Mouse (Mus musculus): ENCODE data around the gene Cnksr3. TPM values are rescaled to one million over a fixed set of nuclear protein-coding genes. Genes with fewer than 3 reads are reported as not detected.

The Cnksr3 gene
- polyA plus RNA-seq, 1 experiment = 2.0 TPM

DNA sequence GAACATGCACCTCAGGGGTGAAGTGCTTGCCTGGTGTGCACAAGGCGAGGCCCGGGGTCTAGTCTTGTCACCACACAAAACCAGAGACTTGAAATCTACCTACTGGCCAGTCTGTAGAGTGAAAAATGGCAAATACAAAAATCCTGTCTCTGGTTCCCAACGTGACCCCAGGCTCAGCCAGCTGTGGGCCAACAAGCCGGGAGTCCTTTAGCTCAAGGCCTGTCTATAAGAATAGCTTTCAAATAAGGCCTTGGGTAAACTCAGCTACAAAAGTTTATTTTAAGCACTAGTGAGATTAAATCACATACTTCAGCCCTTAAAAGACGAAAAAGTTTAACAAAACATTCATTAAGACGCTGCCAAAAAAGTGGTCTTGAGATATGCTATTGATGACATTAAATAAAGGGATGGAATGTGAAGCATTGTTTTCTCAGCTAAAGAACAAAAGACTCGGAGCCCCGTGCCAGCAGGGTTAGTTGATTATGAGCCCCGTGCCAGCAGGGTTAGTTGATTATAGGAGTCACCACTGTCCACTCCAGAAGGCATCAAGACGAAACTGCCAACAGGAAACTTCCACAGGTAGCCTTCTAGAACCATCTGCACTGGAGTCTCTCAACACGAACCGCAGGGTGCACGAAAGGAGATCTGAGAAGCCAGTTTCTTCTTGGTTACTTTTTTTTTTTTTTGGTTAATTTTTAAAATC is 67.8 kb downstream of the Cnksr3 start:
- peaks cover 16% of the 10 kb centered on the region for H3K4me1 ChIP-seq (ENCODE audit: control insufficient read depth, insufficient read depth, insufficient read length, low read length)
- peak overlapping the region; percentile 26 for H3K27ac ChIP-seq (replicated peaks; ENCODE audit: low read depth, low read length)
- no peak overlapping the region for H3K4me3 ChIP-seq (ENCODE audit: insufficient read depth, low read depth, low read length)

DNA sequence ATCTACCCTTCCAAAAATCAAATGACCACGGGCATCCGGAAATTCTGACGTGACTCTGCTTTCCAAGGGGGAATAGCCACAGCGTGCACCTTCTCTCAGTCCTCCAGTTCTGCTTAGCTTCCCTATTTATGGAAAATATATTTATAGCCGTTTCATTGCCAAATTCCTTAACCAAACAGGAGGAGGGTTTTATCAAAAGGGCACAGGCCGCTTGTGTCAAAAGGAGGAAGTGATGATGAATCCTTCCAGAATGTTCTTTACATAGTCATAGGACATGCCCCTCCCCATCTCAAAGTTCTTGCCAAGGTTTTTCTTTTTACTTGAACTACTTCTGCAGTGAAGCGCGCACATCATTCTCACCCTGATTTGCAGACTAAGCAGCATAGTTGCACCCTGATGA is 69.8 kb downstream of the Cnksr3 start:
- H3K4me3 ChIP-seq (ENCODE audit: insufficient read depth, low read depth, low read length) = no peak overlapping the region
- peaks cover 21% of the 10 kb centered on the region for H3K4me1 ChIP-seq (ENCODE audit: control insufficient read depth, insufficient read depth, insufficient read length, low read length)
- H3K27ac ChIP-seq (replicated peaks; ENCODE audit: low read depth, low read length) = no peak overlapping the region

DNA sequence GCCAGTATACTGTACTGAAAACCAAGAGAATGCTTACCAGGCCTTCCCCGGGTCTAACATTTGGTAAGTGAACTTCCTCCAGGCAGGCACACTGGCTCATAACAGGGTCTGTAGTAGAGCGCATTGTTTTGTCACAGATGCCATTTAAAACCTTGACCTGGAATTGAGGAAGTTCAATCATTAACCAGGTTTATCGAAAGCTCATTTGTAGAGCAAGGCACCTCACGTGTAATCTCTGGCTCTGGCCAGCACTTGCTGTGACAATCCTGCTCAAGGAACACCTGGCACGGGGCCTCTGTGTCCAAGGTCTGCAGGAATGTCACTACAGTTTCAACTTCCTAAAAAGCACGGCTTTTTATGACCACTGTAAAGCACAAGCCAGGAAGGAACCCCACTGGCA is 71.8 kb downstream of the Cnksr3 start:
- 0 out of 2 replicates have a peak overlapping the region, but pooled peaks have one; percentile 33 for H3K27ac ChIP-seq (replicated peaks; ENCODE audit: low read depth, low read length)

DNA sequence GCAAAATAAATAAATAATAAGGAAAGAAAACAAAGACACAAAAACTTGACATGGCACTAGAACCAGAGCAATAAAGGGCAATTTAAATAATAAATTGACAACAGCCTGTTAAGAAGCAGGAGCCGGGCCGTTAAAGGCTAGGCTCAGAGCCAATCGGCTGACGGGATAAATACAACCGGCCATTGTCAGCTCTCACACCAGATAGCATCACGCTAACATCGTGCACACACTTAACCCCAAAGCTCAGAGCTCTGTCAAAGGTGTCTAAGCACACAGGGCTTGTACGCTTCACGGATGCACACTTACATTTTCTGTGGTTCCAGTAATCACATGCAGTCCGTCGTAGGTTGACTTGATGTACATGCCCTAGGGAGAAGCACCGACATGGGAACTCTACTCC is 74.0 kb downstream of the Cnksr3 start:
- peaks cover 17% of the 10 kb centered on the region for H3K4me1 ChIP-seq (ENCODE audit: control insufficient read depth, insufficient read depth, insufficient read length, low read length)
- no peak overlapping the region for H3K4me3 ChIP-seq (ENCODE audit: insufficient read depth, low read depth, low read length)
- H3K27ac ChIP-seq (replicated peaks; ENCODE audit: low read depth, low read length) = no peak overlapping the region

More for the DNA sequence above, 71.8 kb downstream of the Cnksr3 start:
- Histone ChIP-seq H3K4me1 (ENCODE audit: control insufficient read depth, insufficient read depth, insufficient read length, low read length) (peaks cover 23% of the 10 kb centered on the region), H3K4me3 (ENCODE audit: insufficient read depth, low read depth, low read length) (no peak overlapping the region)

DNA sequence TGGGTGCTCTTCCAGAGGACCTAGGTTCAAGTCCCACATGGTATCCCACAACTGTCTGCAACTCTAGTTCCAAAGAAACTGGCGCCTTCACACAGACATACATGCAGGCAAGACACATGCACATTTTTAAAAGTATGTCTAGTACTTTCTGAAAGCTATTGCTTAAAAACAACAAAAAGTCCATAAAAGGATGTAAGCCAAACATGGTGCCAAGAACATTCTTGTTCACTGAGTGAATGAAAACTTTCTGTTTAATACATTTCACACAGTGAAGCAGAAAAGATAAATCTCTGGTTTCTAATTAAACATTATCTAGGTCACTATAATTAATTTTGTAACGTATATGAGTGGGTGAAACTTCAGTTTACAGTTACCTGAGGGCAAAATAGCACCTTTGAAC is 76.3 kb downstream of the Cnksr3 start:
- Histone ChIP-seq H3K4me3 (ENCODE audit: insufficient read depth, low read depth, low read length) (no peak overlapping the region), H3K27ac (replicated peaks; ENCODE audit: low read depth, low read length) (no peak overlapping the region), H3K4me1 (ENCODE audit: control insufficient read depth, insufficient read depth, insufficient read length, low read length) (peaks cover 17% of the 10 kb centered on the region)

DNA sequence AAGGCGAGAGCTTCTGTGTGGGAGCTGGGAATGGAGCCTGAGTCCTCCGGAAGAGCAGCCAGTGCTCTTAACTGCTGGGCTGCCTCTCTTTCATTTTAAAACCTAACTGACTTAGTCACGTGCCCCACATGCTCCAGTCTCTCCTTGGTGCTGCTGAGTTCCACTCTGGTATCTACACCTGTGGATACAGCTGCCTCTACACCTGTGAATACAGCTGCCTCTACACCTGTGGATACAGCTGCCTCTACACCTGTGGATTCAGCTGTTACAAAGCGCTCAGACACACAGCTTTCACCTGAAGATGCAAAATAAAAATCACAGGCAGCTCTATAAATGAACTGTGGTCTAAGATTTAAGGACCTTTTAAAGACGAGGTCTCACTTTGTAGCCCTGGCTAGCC is 79.0 kb downstream of the Cnksr3 start:
- Histone ChIP-seq H3K4me1 (ENCODE audit: control insufficient read depth, insufficient read depth, insufficient read length, low read length) (peaks cover 7% of the 10 kb centered on the region), H3K27ac (replicated peaks; ENCODE audit: low read depth, low read length) (no peak overlapping the region), H3K4me3 (ENCODE audit: insufficient read depth, low read depth, low read length) (no peak overlapping the region)

DNA sequence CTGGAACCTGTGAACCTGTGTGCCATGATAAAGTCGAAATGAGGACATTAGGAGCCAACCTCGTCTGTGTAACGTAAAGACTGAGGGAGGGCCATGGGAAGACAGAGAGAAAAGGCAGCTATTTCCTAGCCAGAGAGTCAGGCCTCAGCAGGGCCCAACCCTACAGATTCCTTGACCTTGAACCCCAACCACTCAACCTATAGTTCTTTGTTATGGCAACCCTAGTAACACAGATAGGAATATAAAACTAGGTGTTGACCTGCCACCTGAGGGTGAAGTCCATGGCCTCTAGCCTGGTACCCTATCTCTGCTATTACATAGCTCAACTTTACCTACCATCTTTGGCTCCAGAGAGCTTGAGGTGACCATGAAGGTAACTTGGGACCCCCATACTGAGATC is 80.6 kb downstream of the Cnksr3 start:
- no peak overlapping the region for H3K4me3 ChIP-seq (ENCODE audit: insufficient read depth, low read depth, low read length)
- no peak overlapping the region for H3K27ac ChIP-seq (replicated peaks; ENCODE audit: low read depth, low read length)
- H3K4me1 ChIP-seq (ENCODE audit: control insufficient read depth, insufficient read depth, insufficient read length, low read length) = peaks cover 5% of the 10 kb centered on the region

DNA sequence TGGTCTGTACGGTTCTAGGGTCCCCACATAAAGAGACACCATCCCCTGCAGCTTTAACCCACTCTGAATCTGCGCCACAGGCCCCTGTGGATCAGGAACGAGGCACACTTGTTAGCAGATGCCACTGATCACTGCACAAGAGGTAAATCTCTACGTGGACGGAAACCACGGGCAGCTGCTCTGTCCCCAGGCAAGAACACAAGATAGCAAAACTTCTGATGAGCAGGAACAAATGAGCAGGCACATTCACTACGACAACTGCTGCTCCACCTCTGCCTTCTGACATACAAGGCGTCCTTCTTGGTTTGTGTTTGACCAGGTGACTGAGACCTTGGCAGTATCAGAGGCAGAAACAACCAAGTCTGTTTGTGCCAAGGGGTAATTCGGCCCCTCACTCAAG is 84.2 kb downstream of the Cnksr3 start:
- no peak overlapping the region for H3K27ac ChIP-seq (replicated peaks; ENCODE audit: low read depth, low read length)
- no peak overlapping the region for H3K4me3 ChIP-seq (ENCODE audit: insufficient read depth, low read depth, low read length)
- H3K4me1 ChIP-seq (ENCODE audit: control insufficient read depth, insufficient read depth, insufficient read length, low read length) = no peaks in the 10 kb centered on the region

DNA sequence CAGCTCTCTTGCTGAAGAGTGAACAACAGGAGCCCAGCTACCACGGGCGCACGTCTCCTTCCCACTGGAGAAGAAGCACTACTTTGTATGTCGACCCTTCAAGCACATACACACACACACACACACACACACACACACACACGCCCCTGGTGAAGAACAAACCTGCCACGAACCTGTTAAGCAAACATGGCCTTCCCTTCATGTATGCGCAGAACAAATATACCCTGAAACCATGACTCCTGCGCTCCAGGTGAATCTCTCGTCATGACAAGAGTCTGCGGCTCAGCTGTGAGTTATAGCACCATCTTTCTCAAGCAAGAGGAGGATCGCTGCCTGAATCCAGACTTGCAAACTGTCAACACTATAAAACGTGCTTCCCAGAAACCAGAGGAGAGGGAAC is 85.2 kb downstream of the Cnksr3 start:
- Histone ChIP-seq H3K27ac (replicated peaks; ENCODE audit: low read depth, low read length) (no peak overlapping the region), H3K4me3 (ENCODE audit: insufficient read depth, low read depth, low read length) (no peak overlapping the region), H3K4me1 (ENCODE audit: control insufficient read depth, insufficient read depth, insufficient read length, low read length) (no peaks in the 10 kb centered on the region; the same call in 1 of the 2 replicates)

DNA sequence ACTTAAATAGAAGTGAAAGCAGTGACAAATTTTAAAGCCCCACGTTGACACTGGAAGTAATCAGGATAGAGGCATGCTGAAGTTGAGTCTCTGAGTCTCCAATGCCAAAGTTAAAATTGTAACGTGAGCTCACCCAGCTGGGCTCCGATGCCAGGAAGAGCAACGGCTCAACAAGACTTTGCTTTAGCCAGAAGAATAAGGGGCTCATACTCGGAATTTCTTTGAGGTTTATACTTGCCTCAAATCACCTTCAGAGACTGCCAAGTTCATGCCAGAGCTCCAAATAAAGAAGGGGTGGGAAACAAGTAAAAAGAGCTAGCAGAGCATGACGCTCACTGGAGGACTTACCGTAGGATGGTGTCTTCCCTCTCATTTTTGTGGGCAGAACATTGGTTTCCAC is 85.8 kb downstream of the Cnksr3 start:
- H3K27ac ChIP-seq (replicated peaks; ENCODE audit: low read depth, low read length) = no peak overlapping the region
- H3K4me1 ChIP-seq (ENCODE audit: control insufficient read depth, insufficient read depth, insufficient read length, low read length) = no peaks in the 10 kb centered on the region; the same call in 1 of the 2 replicates
- no peak overlapping the region for H3K4me3 ChIP-seq (ENCODE audit: insufficient read depth, low read depth, low read length)

DNA sequence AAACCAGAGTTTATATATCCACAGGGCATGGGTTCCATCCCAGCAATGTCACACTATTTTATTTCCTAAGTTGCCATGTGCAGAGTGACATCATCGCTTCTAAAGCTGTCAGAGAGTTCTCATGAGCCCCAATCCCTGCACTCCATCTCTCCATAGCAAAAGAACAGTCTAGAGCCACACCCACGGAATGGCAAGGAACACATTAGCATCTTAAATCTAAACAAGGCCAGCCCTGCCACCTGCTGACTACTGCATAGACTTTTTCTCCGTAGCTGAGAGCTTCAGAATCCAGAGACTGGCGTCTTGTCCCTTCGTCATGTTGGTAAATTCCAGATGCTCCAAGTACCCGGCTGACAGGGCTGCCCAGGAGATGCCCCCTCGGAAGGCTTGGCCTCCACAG is 87.0 kb downstream of the Cnksr3 start:
- Histone ChIP-seq H3K27ac (replicated peaks; ENCODE audit: low read depth, low read length) (no peak overlapping the region), H3K4me1 (ENCODE audit: control insufficient read depth, insufficient read depth, insufficient read length, low read length) (peaks cover 3% of the 10 kb centered on the region), H3K4me3 (ENCODE audit: insufficient read depth, low read depth, low read length) (no peak overlapping the region)

DNA sequence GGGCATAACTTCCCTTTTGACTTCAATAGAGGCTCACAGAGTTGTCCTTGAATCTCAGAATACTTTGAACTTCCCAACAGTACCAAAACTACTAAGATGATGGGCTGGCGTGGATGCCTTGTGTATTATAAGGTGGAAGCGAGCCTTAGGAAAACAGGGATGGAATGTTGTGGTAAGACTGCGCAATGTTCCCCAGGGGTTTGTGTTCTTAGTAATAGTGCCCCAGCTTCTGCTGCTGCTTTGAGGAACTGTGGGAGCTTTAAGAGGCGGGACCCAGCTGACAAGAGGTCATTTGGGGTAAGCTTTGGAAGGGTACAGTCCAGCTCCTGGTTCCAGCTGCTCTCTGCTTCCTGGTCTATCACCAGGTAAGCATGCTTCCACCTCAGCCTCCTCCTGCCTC is 89.7 kb downstream of the Cnksr3 start:
- peaks cover 9% of the 10 kb centered on the region for H3K4me1 ChIP-seq (ENCODE audit: control insufficient read depth, insufficient read depth, insufficient read length, low read length)
- H3K27ac ChIP-seq (replicated peaks; ENCODE audit: low read depth, low read length) = no peak overlapping the region
- no peak overlapping the region for H3K4me3 ChIP-seq (ENCODE audit: insufficient read depth, low read depth, low read length)

DNA sequence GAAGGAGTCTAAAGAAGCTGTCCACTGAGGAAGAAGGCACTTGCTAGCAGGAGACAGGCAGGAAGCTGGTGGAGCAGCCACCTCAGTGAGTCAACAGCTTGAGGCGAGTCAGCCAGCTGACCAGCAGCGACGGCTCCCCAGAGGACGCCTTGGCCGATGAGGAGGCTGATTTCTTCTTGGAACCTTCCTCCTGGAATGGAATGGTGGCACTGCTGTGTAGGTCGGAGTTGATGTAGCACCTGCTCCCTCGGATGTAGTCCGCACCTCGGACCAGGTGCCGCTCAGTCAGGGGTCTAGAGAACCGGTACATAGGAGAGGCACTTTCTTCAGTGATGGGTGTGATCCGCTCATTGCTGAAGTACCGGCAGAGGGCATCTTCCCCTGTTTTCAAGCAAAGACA is 91.8 kb downstream of the Cnksr3 start:
- H3K27ac ChIP-seq (replicated peaks; ENCODE audit: low read depth, low read length) = no peak overlapping the region

DNA sequence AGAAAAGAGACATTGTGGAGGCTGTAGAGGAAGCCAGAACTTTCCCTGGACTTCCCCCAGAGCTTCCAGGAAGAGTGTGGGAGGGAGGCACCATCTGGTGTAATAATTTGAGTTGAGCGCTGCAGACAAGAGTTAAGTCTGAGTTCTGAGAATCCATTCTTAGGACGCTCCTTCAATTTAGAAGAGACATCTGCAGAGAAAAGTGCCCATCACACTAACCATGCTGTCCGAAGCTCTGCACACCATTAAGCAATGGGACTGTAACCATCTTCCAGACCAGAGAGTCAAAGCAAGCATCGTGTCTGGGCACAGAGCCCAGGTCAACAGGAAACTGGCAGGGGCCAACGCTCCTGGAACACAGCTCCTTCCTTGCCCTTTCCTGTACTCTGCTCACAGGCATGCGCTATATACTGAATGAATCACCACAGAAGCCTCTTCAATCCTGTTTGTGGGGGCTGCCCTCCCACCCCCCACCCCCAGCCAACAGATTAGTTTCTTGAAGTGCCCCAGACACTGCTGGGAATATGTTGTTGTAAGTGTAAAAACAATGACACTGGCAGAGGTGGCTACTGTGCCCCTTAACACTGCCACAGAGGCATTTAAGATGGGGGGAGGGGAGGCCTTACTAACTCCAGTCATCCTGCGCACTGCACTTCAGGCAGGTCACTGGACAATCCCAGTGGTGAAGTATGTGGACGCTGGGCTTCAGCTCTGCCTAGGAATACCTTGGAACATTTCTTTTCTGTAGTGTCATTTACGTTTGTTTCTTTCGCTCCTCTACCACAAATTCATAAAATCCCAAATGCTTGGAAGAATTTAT is 93.6 kb downstream of the Cnksr3 start:
- Histone ChIP-seq H3K27ac (replicated peaks; ENCODE audit: low read depth, low read length) (peak overlapping the region; percentile 60), H3K4me1 (ENCODE audit: control insufficient read depth, insufficient read depth, insufficient read length, low read length) (peaks cover 9% of the 10 kb centered on the region), H3K4me3 (ENCODE audit: insufficient read depth, low read depth, low read length) (peak overlapping the region; percentile 15; the same call in 1 of the 2 replicates)

More for the DNA sequence above, 91.8 kb downstream of the Cnksr3 start:
- Histone ChIP-seq H3K4me1 (ENCODE audit: control insufficient read depth, insufficient read depth, insufficient read length, low read length) (peaks cover 9% of the 10 kb centered on the region), H3K4me3 (ENCODE audit: insufficient read depth, low read depth, low read length) (no peak overlapping the region)

DNA sequence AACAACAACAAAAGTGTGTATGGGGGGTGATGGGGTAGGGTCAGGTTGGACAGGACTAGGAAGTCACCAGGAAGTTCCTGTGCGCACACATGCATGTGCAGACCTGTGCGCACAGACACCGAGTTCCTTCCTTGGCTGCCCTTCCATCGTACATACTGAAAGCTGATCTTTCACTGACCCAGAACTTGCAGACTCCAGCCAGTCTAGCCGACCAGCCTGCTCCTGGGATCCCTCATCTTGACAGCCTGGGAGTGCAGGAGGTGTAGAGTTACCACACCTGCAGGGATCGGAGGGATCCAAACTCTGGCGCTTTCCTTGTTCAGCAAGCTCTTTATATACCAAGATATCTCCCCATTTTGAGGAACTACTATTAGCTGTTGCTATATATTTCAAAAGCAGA is 94.3 kb downstream of the Cnksr3 start:
- Histone ChIP-seq H3K27ac (replicated peaks; ENCODE audit: low read depth, low read length) (peak overlapping the region; percentile 67), H3K4me1 (ENCODE audit: control insufficient read depth, insufficient read depth, insufficient read length, low read length) (peaks cover 9% of the 10 kb centered on the region), H3K4me3 (ENCODE audit: insufficient read depth, low read depth, low read length) (peak overlapping the region; percentile 22; the same call in 1 of the 2 replicates)

DNA sequence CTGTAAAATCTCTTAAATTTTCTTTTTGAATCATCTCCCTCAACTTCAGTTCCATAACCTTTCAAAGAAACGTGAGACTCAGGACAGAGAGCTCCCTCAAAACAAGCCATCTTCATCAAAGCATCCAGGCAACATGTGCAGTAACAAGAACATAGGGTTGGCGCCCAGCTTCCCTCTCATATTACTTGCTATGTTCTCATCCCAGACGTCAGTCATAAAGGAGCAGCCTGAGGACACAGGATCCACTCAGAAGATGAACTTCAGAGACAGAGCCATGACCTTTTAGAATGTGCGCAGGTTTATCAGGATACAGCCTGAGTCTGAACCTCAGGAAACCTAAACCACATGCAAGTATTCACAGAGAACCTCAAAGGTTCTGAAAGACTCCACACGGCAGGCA is 97.2 kb downstream of the Cnksr3 start:
- no peak overlapping the region for H3K4me3 ChIP-seq (ENCODE audit: insufficient read depth, low read depth, low read length)
- no peak overlapping the region for H3K27ac ChIP-seq (replicated peaks; ENCODE audit: low read depth, low read length)
- H3K4me1 ChIP-seq (ENCODE audit: control insufficient read depth, insufficient read depth, insufficient read length, low read length) = peaks cover 7% of the 10 kb centered on the region
